Mouse (Mus musculus) stomach, embryonic 16.5 days (tissue): ENCODE measurements around the gene Gpr146. TPM values are rescaled to one million over a fixed set of nuclear protein-coding genes. Genes with fewer than 3 reads are reported as not detected.
"Not testable (repeated sequence)": the region's sequence is repeated elsewhere in the genome, so short reads cannot be mapped to it uniquely, and the experiment has no call there.

Experiments used
- ATAC-seq: fragments of 200-750 bp; cut with Nextera tagmentation; 2 replicates; pipeline ENCODE4 v1.8.0; 2017; ENCODE audit warnings: moderate number of reproducible peaks, moderate TSS enrichment; ENCODE audit not compliant: insufficient read depth, low FRiP score
- H3K27ac ChIP-seq: fragments of 300-500 bp; sonication (generic); 2 replicates; pipeline ENCODE4 v1.5.1; 2014; ENCODE audit warnings: low read length
- H3K27me3 ChIP-seq: fragments of 300-500 bp; sonication (generic); 2 replicates; pipeline ENCODE4 v1.6.1; 2014; ENCODE audit warnings: low read length, control low read depth, mixed read lengths; ENCODE audit not compliant: control insufficient read depth, insufficient read depth
- H3K36me3 ChIP-seq: fragments of 300-500 bp; sonication (generic); 2 replicates; pipeline ENCODE4 v1.6.1; 2014; ENCODE audit warnings: low read length; ENCODE audit not compliant: control insufficient read depth, insufficient read depth
- H3K4me1 ChIP-seq: fragments of 300-500 bp; sonication (generic); 2 replicates; pipeline ENCODE4 v1.6.1; 2014; ENCODE audit warnings: low read length, control low read depth, mixed read lengths; ENCODE audit not compliant: control insufficient read depth, insufficient read depth
- H3K4me2 ChIP-seq: fragments of 300-500 bp; sonication (generic); 2 replicates; pipeline ENCODE4 v1.6.1; 2014; ENCODE audit warnings: low read depth, low read length, mixed read lengths
- H3K4me3 ChIP-seq: fragments of 300-500 bp; sonication (generic); replicated peaks from 2 replicates; pipeline ENCODE4 v1.5.1; 2014; ENCODE audit warnings: mild to moderate bottlenecking, low read length
- H3K9ac ChIP-seq: fragments of 300-500 bp; sonication (generic); 2 replicates; pipeline ENCODE4 v1.6.1; 2014; ENCODE audit warnings: low read length
- H3K9me3 ChIP-seq: fragments of 300-500 bp; sonication (generic); replicated peaks from 2 replicates; pipeline ENCODE4 v1.6.1; 2016; ENCODE audit warnings: low read length, control low read depth; ENCODE audit not compliant: control insufficient read depth
- WGBS: fragments of 180-500 bp; shearing (Covaris S2); extraction: QIAGEN DNeasy Blood & Tissue Kit; methylation state at CpG from one replicate; pipeline ENCODE4 v1.1.7; 2014; 5-methylcytosine and 5-hydroxymethylcytosine counted together
- polyA plus RNA-seq: library from polyadenylated mRNA; unstranded; fragments of >200 nt; fragmentation: Nextera tagmentation; extraction: Ambion mirVana; gene quantifications from 2 replicates; pipeline ENCODE4 v1.2.1, GENCODE M21; 2015

The Gpr146 gene
- polyA plus RNA-seq, 1 experiment from 2014 or later: 4.2 TPM

- Histone ChIP-seq H3K36me3 (no peaks in the 10 kb centered on the region), H3K4me2 (no peak overlapping the region), H3K27me3 (no peaks in the 10 kb centered on the region), H3K9me3 (no peaks in the 10 kb centered on the region), H3K4me3 (no peak overlapping the region), H3K27ac (no peak overlapping the region), H3K4me1 (peaks cover 43% of the 10 kb centered on the region), H3K9ac (no peak overlapping the region)
- no peak for ATAC-seq
- WGBS: 45% methylated on average over 10 of the region's 10 CpGs
Observed at GRCm38 (mm10) chr5:139384531-139384930, 7.0 kb downstream of the Gpr146 start.

- H3K9me3 ChIP-seq: no peaks in the 10 kb centered on the region
- no peaks in the 10 kb centered on the region for H3K27me3 ChIP-seq
- ATAC-seq: no peak
- no peaks in the 10 kb centered on the region for H3K36me3 ChIP-seq
- 95% methylated on average over 5 of the region's 5 CpGs for WGBS
- no peak overlapping the region for H3K9ac ChIP-seq
- H3K27ac ChIP-seq: no peak overlapping the region
- no peak overlapping the region for H3K4me3 ChIP-seq
- peaks cover 42% of the 10 kb centered on the region for H3K4me1 ChIP-seq
- H3K4me2 ChIP-seq: no peak overlapping the region
Observed at GRCm38 (mm10) chr5:139386047-139386446, 8.6 kb downstream of the Gpr146 start.

- H3K4me3 ChIP-seq: no peak overlapping the region
- no peaks in the 10 kb centered on the region for H3K9me3 ChIP-seq
- no peaks in the 10 kb centered on the region for H3K36me3 ChIP-seq
- no peaks in the 10 kb centered on the region for H3K27me3 ChIP-seq
- peak overlapping the region; percentile 29; the same call in 1 of the 2 replicates for H3K9ac ChIP-seq
- WGBS: 80% methylated on average over 10 of the region's 10 CpGs
- H3K27ac ChIP-seq: peak overlapping the region; percentile 84
- no peak overlapping the region for H3K4me2 ChIP-seq
- ATAC-seq: peak; percentile 3; the same call in 1 of the 2 replicates
- H3K4me1 ChIP-seq: peaks cover 32% of the 10 kb centered on the region
Observed at GRCm38 (mm10) chr5:139387329-139388194, 10.1 kb downstream of the Gpr146 start.

GRCm38 (mm10) chr5:139388195-139388570 is 10.7 kb downstream of the Gpr146 start:
- Histone ChIP-seq H3K27ac (peak overlapping the region; percentile 84), H3K9ac (peak overlapping the region; percentile 29; the same call in 1 of the 2 replicates), H3K4me1 (peaks cover 27% of the 10 kb centered on the region), H3K4me2 (no peak overlapping the region), H3K9me3 (no peaks in the 10 kb centered on the region), H3K4me3 (no peak overlapping the region), H3K27me3 (no peaks in the 10 kb centered on the region), H3K36me3 (no peaks in the 10 kb centered on the region)
- no peak for ATAC-seq
- WGBS: 65% methylated on average over 4 of the region's 4 CpGs

GRCm38 (mm10) chr5:139388694-139389675 is 11.5 kb downstream of the Gpr146 start:
- Histone ChIP-seq H3K27ac (peak overlapping the region; percentile 84), H3K4me2 (no peak overlapping the region), H3K27me3 (no peaks in the 10 kb centered on the region), H3K9me3 (no peaks in the 10 kb centered on the region), H3K4me1 (peaks cover 25% of the 10 kb centered on the region), H3K9ac (peak overlapping the region; percentile 51), H3K4me3 (no peak overlapping the region), H3K36me3 (no peaks in the 10 kb centered on the region)
- peak; percentile 9; the same call in 1 of the 2 replicates for ATAC-seq
- WGBS: 62% methylated on average over 17 of the region's 17 CpGs

GRCm38 (mm10) chr5:139389676-139390061 is 12.2 kb downstream of the Gpr146 start:
- no peaks in the 10 kb centered on the region for H3K27me3 ChIP-seq
- H3K4me2 ChIP-seq: no peak overlapping the region
- H3K27ac ChIP-seq: peak overlapping the region; percentile 84
- H3K4me1 ChIP-seq: peaks cover 23% of the 10 kb centered on the region
- H3K9ac ChIP-seq: peak overlapping the region; percentile 33; the same call in 1 of the 2 replicates
- no peaks in the 10 kb centered on the region for H3K9me3 ChIP-seq
- 6% methylated on average over 6 of the region's 6 CpGs for WGBS
- ATAC-seq: peak; percentile 62
- no peaks in the 10 kb centered on the region for H3K36me3 ChIP-seq
- no peak overlapping the region for H3K4me3 ChIP-seq

- 74% methylated on average over 5 of the region's 5 CpGs for WGBS
- H3K4me3 ChIP-seq, H3K9me3 ChIP-seq, ATAC-seq, H3K36me3 ChIP-seq, H3K27me3 ChIP-seq, H3K4me2 ChIP-seq, H3K27ac ChIP-seq: not testable (repeated sequence)
- peaks cover 21% of the 10 kb centered on the region for H3K4me1 ChIP-seq
- H3K9ac ChIP-seq: 0 out of 2 replicates have a peak overlapping the region, but pooled peaks have one; percentile 19
Observed at GRCm38 (mm10) chr5:139390324-139391119, 13.0 kb downstream of the Gpr146 start.

- Histone ChIP-seq H3K9ac (0 out of 2 replicates have a peak overlapping the region, but pooled peaks have one; percentile 19), H3K4me2 (no peak overlapping the region), H3K4me1 (peaks cover 21% of the 10 kb centered on the region), H3K4me3 (no peak overlapping the region), H3K36me3 (no peaks in the 10 kb centered on the region), H3K27me3 (no peaks in the 10 kb centered on the region), H3K9me3 (no peaks in the 10 kb centered on the region), H3K27ac (no peak overlapping the region)
- no peak for ATAC-seq
- 82% methylated on average over 11 of the region's 11 CpGs for WGBS
Observed at GRCm38 (mm10) chr5:139391309-139391990, 14.0 kb downstream of the Gpr146 start.
